22 mouse cellular contexts compared by ENCODE assay signal in genomic region chr3:90155996-90156395, GRCm38 (mm10). TPM values are rescaled to one million over a fixed set of nuclear protein-coding genes. Genes with fewer than 3 reads are reported as not detected.
A peak's percentile ranks its signal among the peaks of the same experiment; 100 is the strongest.
DNase-seq lines count a peak whose midpoint lies in the region; ATAC-seq and TF ChIP-seq lines count a peak whose summit lies in the region.
"Had no signal": no experiment of that assay in that cellular context is flagged by ENCODE, and none has a peak within 500 bp of the region (broad histone marks: within the 10 kb centered on the region; RNA-seq: fewer than 3 reads in every experiment).

No protein-coding gene starts in this region.

- no peak for DNase-seq in liver, postnatal 0 days
- DNase-seq in liver (no peak), CH12.LX (ENCODE audit: extremely low read depth) (peak; percentile 79)
- peak; percentile 24 for DNase-seq in brain, adult 2 months (ENCODE audit: low read depth, low spot score)
- no peak for DNase-seq in urinary bladder, postnatal 10 days (ENCODE audit: low spot score)
- DNase-seq in heart, postnatal 4 days = no peak
- DNase-seq: cerebellum, adult 9-10 months; heart, postnatal 10 days; kidney, adult 8-10 months; layer of hippocampus, postnatal 36 days; right cerebral cortex, postnatal 25 days; thymus, postnatal 25 days had no signal

- H3K4me1 ChIP-seq in liver, postnatal 0 days (ENCODE audit: insufficient read depth) = no peaks in the 10 kb centered on the region
- peaks cover 15 to 39% of the 10 kb centered on the region in 2 experiments for H3K4me1 ChIP-seq in CH12.LX (ENCODE audit: control insufficient read depth in 1 of 2, insufficient read depth in 2 of 2)
- H3K4me1 ChIP-seq: embryonic facial prominence, embryonic 13.5 days; hindbrain, embryonic 12.5 days; liver, embryonic 15.5 days; midbrain, embryonic 13.5 days had no signal

- no peak overlapping the region for H3K9ac ChIP-seq in liver, postnatal 0 days (replicated peaks)
- peak overlapping the region; percentile 37 for H3K9ac ChIP-seq in CH12.LX (ENCODE audit: insufficient read depth, low read depth)
- H3K9ac ChIP-seq: embryonic facial prominence, embryonic 13.5 days; hindbrain, embryonic 12.5 days; liver, embryonic 15.5 days; midbrain, embryonic 13.5 days had no signal

- dilution Hi-C loops in CH12.LX (cut with MboI; ENCODE audit: extremely low pct_ligation_motif_present, extremely low pct_unique_long_range_greater_than_20kb, low sequenced_read_pairs) = no loop called here

- no peaks in the 10 kb centered on the region for H3K36me3 ChIP-seq in liver, postnatal 0 days (replicated peaks; ENCODE audit: insufficient read depth, low read length)
- H3K36me3 ChIP-seq in CH12.LX (replicated peaks in 1 of 2; ENCODE audit: control insufficient read depth in 1 of 2, insufficient read depth in 1 of 2, low read length in 1 of 2) = peaks cover 0 to 1% of the 10 kb centered on the region in 2 experiments
- H3K36me3 ChIP-seq: embryonic facial prominence, embryonic 13.5 days; hindbrain, embryonic 12.5 days; liver, embryonic 15.5 days; midbrain, embryonic 13.5 days had no signal

- no peak for TF ChIP-seq POLR2A in CH12.LX (IDR thresholded peaks at IDR 0.05; ENCODE audit: low read depth, low read length)

- no peaks in the 10 kb centered on the region for H3K27me3 ChIP-seq in liver, postnatal 0 days (ENCODE audit: insufficient read depth, low read length)
- H3K27me3 ChIP-seq in CH12.LX (replicated peaks) = no peaks in the 10 kb centered on the region
- H3K27me3 ChIP-seq: embryonic facial prominence, embryonic 13.5 days; hindbrain, embryonic 12.5 days; liver, embryonic 15.5 days; midbrain, embryonic 13.5 days had no signal

- in situ Hi-C loops in CH12.LX (cut with MboI; ENCODE audit: low pct_ligation_motif_present, low pct_unique_long_range_greater_than_20kb, low sequenced_read_pairs) = no loop called here

- H3K27ac ChIP-seq in liver, postnatal 0 days (ENCODE audit: low read depth) = peak overlapping the region; percentile 25; the same call in 1 of the 2 replicates
- H3K27ac ChIP-seq in CH12.LX (ENCODE audit: insufficient read depth, low read depth) = peak overlapping the region; percentile 73
- H3K27ac ChIP-seq: embryonic facial prominence, embryonic 13.5 days; hindbrain, embryonic 12.5 days; liver, embryonic 15.5 days; midbrain, embryonic 13.5 days had no signal

- H3K9me3 ChIP-seq in liver, postnatal 0 days (ENCODE audit: low read length) = no peaks in the 10 kb centered on the region
- H3K9me3 ChIP-seq in CH12.LX (replicated peaks; ENCODE audit: low read length) = no peaks in the 10 kb centered on the region
- H3K9me3 ChIP-seq: embryonic facial prominence, embryonic 13.5 days; hindbrain, embryonic 12.5 days; liver, embryonic 15.5 days; midbrain, embryonic 13.5 days had no signal

- no peak overlapping the region for H3K4me3 ChIP-seq in liver, postnatal 0 days (ENCODE audit: low read depth, low read length)
- H3K4me3 ChIP-seq in CH12.LX (replicated peaks in 1 of 3; ENCODE audit: low read depth in 2 of 3, low read length in 2 of 3, poor library complexity in 1 of 3) = no peak overlapping the region
- H3K4me3 ChIP-seq: embryonic facial prominence, embryonic 13.5 days; hindbrain, embryonic 12.5 days; liver, embryonic 15.5 days; midbrain, embryonic 13.5 days; myocyte had no signal

- TF ChIP-seq CTCF in liver, postnatal 0 days (IDR thresholded peaks at IDR 0.05; ENCODE audit: low read depth) = 0 out of 2 replicates have a peak, but pooled peaks have one; percentile 5
- TF ChIP-seq CTCF in CH12.LX (conservative IDR thresholded peaks at IDR 0.05 in 1 of 2, IDR thresholded peaks at IDR 0.05 in 1 of 2; ENCODE audit: low read depth in 2 of 2, low read length in 2 of 2) = no peak

- WGBS in liver, postnatal 0 days (ENCODE audit: insufficient replicate concordance) = 37% methylated on average over 5 of the region's 5 CpGs

- H3K4me2 ChIP-seq in liver, postnatal 0 days (ENCODE audit: low read depth, low read length) = no peak overlapping the region
- peak overlapping the region; percentile 71 for H3K4me2 ChIP-seq in CH12.LX (ENCODE audit: insufficient read depth, low read depth, poor library complexity, severe bottlenecking)
- H3K4me2 ChIP-seq: embryonic facial prominence, embryonic 13.5 days; heart, embryonic 11.5 days; hindbrain, embryonic 12.5 days; liver, embryonic 15.5 days; midbrain, embryonic 13.5 days had no signal

- peak; percentile 9 for TF ChIP-seq RAD21 in CH12.LX (IDR thresholded peaks at IDR 0.05; ENCODE audit: low read depth, low read length)

- no peak for ATAC-seq in liver, postnatal 0 days
- peak; percentile 40; the same call in 1 of the 2 replicates for ATAC-seq in monocyte, adult 5-6 weeks (replicated peaks; ENCODE audit: insufficient number of reproducible peaks, low FRiP score, low TSS enrichment, poor library complexity, severe bottlenecking)
- no peak for ATAC-seq in erythroid progenitor cell, adult 5-6 weeks (replicated peaks; ENCODE audit: low FRiP score, poor library complexity, severe bottlenecking)
- ATAC-seq: forebrain, embryonic 16.5 days; lung, postnatal 0 days; midbrain, embryonic 13.5 days had no signal

- H3K79me2 ChIP-seq in CH12.LX (replicated peaks; ENCODE audit: control insufficient read depth, extremely low read depth, insufficient read depth, poor library complexity, severe bottlenecking) = no peaks in the 10 kb centered on the region

- TF ChIP-seq EP300 in liver, postnatal 0 days (IDR thresholded peaks at IDR 0.05; ENCODE audit: low read depth) = no peak
- TF ChIP-seq EP300 in CH12.LX (IDR thresholded peaks at IDR 0.05; ENCODE audit: low read length) = peak; percentile 92

TF ChIP-seq in CH12.LX, 34 proteins besides CTCF, POLR2A, EP300 and RAD21 (continues in another document):
- no peak for TF ChIP-seq POLR2AphosphoS2 (IDR thresholded peaks at IDR 0.05; ENCODE audit: low read depth, low read length)
- no peak for TF ChIP-seq RCOR1 (conservative IDR thresholded peaks at IDR 0.05; ENCODE audit: low read depth, low read length)
- no peak for TF ChIP-seq PAX5 (IDR thresholded peaks at IDR 0.05; ENCODE audit: low read length)
- TF ChIP-seq HCFC1 (IDR thresholded peaks at IDR 0.05; ENCODE audit: low read depth, low read length) = peak; percentile 26
- TF ChIP-seq CHD2 (IDR thresholded peaks at IDR 0.05; ENCODE audit: low read length) = no peak
- 0 out of 2 replicates have a peak, but pooled peaks have one; percentile 65 for TF ChIP-seq MYC (IDR thresholded peaks at IDR 0.05; ENCODE audit: low read depth, low read length)
- no peak for TF ChIP-seq USF1 (IDR thresholded peaks at IDR 0.05; ENCODE audit: low read depth, low read length)
- 0 out of 2 replicates have a peak, but pooled peaks have one; percentile 23 for TF ChIP-seq TBP (conservative IDR thresholded peaks at IDR 0.05; ENCODE audit: low read depth, low read length)
- TF ChIP-seq TCF12 (IDR thresholded peaks at IDR 0.05; ENCODE audit: low read depth, low read length) = peak; percentile 64
- TF ChIP-seq MAX (IDR thresholded peaks at IDR 0.05; ENCODE audit: low read length) = peak; percentile 47; the same call in 1 of the 2 replicates
- no peak for TF ChIP-seq GABPA (IDR thresholded peaks at IDR 0.05; ENCODE audit: insufficient replicate concordance, low read depth, low read length)
- peak; percentile 40 for TF ChIP-seq BHLHE40 (IDR thresholded peaks at IDR 0.05; ENCODE audit: low read depth, low read length)
- no peak for TF ChIP-seq E2F4 (IDR thresholded peaks at IDR 0.05; ENCODE audit: insufficient replicate concordance, low read depth, low read length)
- no peak for TF ChIP-seq KAT2A (IDR thresholded peaks at IDR 0.05; ENCODE audit: insufficient replicate concordance, low read length)
- TF ChIP-seq ZNF384 (IDR thresholded peaks at IDR 0.05; ENCODE audit: low read depth, low read length) = peak; percentile 73
- no peak for TF ChIP-seq JUND (conservative IDR thresholded peaks at IDR 0.05; ENCODE audit: low read depth, low read length)
- peak; percentile 80 for TF ChIP-seq SIN3A (IDR thresholded peaks at IDR 0.05; ENCODE audit: low read length)
- TF ChIP-seq MAZ (IDR thresholded peaks at IDR 0.05; ENCODE audit: low read depth, low read length) = 0 out of 2 replicates have a peak, but pooled peaks have one; percentile 40
- TF ChIP-seq ETS1 (conservative IDR thresholded peaks at IDR 0.05; ENCODE audit: low read depth, low read length) = peak; percentile 64
- TF ChIP-seq NRF1 (IDR thresholded peaks at IDR 0.05; ENCODE audit: low read depth, low read length) = no peak
- TF ChIP-seq ZKSCAN1 (IDR thresholded peaks at IDR 0.05; ENCODE audit: borderline replicate concordance, low read depth, low read length) = no peak

RNA-seq across cellular contexts. Expression of gene Nup210l, which starts 52.1 kb away (rescaled TPM):
- 0.02 and 0.04 TPM in 2 replicates for polyA plus RNA-seq in liver, postnatal 0 days (2015; fragmentation: Nextera tagmentation; extraction: Ambion mirVana)
- 0.42 and 0.67 TPM in 2 replicates for total RNA-seq in CH12.LX (2012; rRNA removed)
- total RNA-seq in CH12.LX (2014; rRNA removed) = 0.43 and 0.63 TPM in 2 replicates
- polyA plus RNA-seq in CH12.LX (2012; ENCODE audit: insufficient read length, low read depth) = 0.47 and 0.61 TPM in 2 replicates
- 0.19 to 0.49 TPM (median 0.32 TPM) in 3 replicates for total RNA-seq in monocyte, adult 5-6 weeks (2017)
- not detected in 2 replicates for total RNA-seq in erythroid progenitor cell, adult 5-6 weeks (2015; ENCODE audit: low replicate concordance)
- total RNA-seq in erythroid progenitor cell, adult 5-6 weeks (2017; ENCODE audit: low replicate concordance) = not detected in 2 replicates
- under 1 TPM; 0.12 to 0.23 TPM for total RNA-seq in heart, postnatal 4 days (2021)

RNA-seq across cellular contexts. Expression of gene Rps27, which starts 57.5 kb away (rescaled TPM):
- 821 and 885 TPM in 2 replicates for polyA plus RNA-seq in liver, postnatal 0 days (2015; fragmentation: Nextera tagmentation; extraction: Ambion mirVana)
- total RNA-seq in CH12.LX (2012; rRNA removed) (3,858 and 4,378 TPM in 2 replicates), CH12.LX (2014; rRNA removed) (2,142 and 2,224 TPM in 2 replicates)
- polyA plus RNA-seq in CH12.LX (2012; ENCODE audit: insufficient read length, low read depth) = 1,222 and 1,264 TPM in 2 replicates
- total RNA-seq in monocyte, adult 5-6 weeks (2017) = 4,989 to 6,509 TPM (median 5,955 TPM) in 3 replicates
- total RNA-seq in erythroid progenitor cell, adult 5-6 weeks (2015; ENCODE audit: low replicate concordance) = 1,008 and 1,082 TPM in 2 replicates
- total RNA-seq in erythroid progenitor cell, adult 5-6 weeks (2017; ENCODE audit: low replicate concordance) = 1,107 and 1,635 TPM in 2 replicates
- 1,000 to 10,000 TPM; 1,313 to 1,450 TPM for total RNA-seq in heart, postnatal 4 days (2021)

RNA-seq across cellular contexts. Expression of gene Rab13, which starts 57.5 kb away (rescaled TPM):
- 4.9 and 6.1 TPM in 2 replicates for polyA plus RNA-seq in liver, postnatal 0 days (2015; fragmentation: Nextera tagmentation; extraction: Ambion mirVana)
- total RNA-seq in CH12.LX (2012; rRNA removed) = 2.3 and 3.3 TPM in 2 replicates
- total RNA-seq in CH12.LX (2014; rRNA removed) = 0.34 TPM in 1 of 2 replicates, not detected in the other
- polyA plus RNA-seq in CH12.LX (2012; ENCODE audit: insufficient read length, low read depth) = 0.23 and 0.63 TPM in 2 replicates
- total RNA-seq in monocyte, adult 5-6 weeks (2017) = not detected in 3 replicates
- total RNA-seq in erythroid progenitor cell, adult 5-6 weeks (2015; ENCODE audit: low replicate concordance) = not detected in 2 replicates
- total RNA-seq in erythroid progenitor cell, adult 5-6 weeks (2017; ENCODE audit: low replicate concordance) = 0.39 and 0.53 TPM in 2 replicates
- 10 to 100 TPM; 14.8 to 19.0 TPM for total RNA-seq in heart, postnatal 4 days (2021)

Comparison
In these comparisons a context has a peak if more than half of its experiments do, and no peak if none do; other contexts are left out.
1. DNase-seq: peak in CH12.LX (single experiment) and brain, adult 2 months (single experiment); none in liver, postnatal 0 days (single experiment), liver (single experiment), urinary bladder, postnatal 10 days (single experiment) and heart, postnatal 4 days (single experiment).